Mouse (Mus musculus) lung, postnatal 14 days (tissue): ENCODE measurements around the gene Cep57.
"Not testable (repeated sequence)": the region's sequence is repeated elsewhere in the genome, so short reads cannot be mapped to it uniquely, and the experiment has no call there.

ENCODE experiments used
- DNase-seq: peaks from one replicate; pipeline ENCODE4 v3.0.0; 2021

Gene Cep57

GRCm38 (mm10) chr9:13790864-13791263 is 36.0 kb downstream of the Cep57 start:
- not testable (repeated sequence) for DNase-seq

DNA sequence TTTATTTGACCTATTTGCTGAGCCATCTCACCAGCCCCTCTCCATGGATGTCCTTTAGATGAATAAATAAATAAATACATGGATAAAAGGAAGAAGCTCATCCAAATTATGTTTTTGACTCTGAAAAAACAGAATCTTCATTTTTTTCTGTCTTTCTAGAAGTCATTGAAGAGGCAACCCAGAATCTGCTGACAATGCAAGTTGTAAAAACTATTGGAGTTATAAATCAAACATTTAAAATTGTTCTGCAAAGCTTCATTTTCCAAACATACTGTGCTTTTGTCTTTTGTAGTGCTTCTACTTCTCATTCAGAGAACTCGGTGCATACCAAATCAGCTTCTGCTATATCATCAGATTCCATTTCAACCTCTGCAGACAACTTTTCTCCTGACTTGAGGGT is 44.9 kb downstream of the Cep57 start:
- DNase-seq, result no peak

GRCm38 (mm10) chr9:13774732-13775131 is 52.2 kb downstream of the Cep57 start:
- no peak for DNase-seq

GRCm38 (mm10) chr9:13766570-13766969 is 60.3 kb downstream of the Cep57 start:
- no peak for DNase-seq

- DNase-seq, result no peak
These were observed 61.3 kb downstream of the Cep57 start for GRCm38 (mm10) chr9:13765624-13766023.

GRCm38 (mm10) chr9:13760430-13760829 is 66.5 kb downstream of the Cep57 start:
- no peak for DNase-seq
